Mouse (Mus musculus) urinary bladder, adult 18-20 months (tissue): ENCODE results near the gene Kat2b.
"Not testable (repeated sequence)": the region's sequence is repeated elsewhere in the genome, so short reads cannot be mapped to it uniquely, and the experiment has no call there.

Experiments
- DNase-seq, 2 experiments: peaks; one replicate each; pipeline ENCODE4 v3.0.0; 2022; ENCODE audit warnings: low spot score in 2 of 2, mixed read lengths in 2 of 2

Gene Kat2b

DNA sequence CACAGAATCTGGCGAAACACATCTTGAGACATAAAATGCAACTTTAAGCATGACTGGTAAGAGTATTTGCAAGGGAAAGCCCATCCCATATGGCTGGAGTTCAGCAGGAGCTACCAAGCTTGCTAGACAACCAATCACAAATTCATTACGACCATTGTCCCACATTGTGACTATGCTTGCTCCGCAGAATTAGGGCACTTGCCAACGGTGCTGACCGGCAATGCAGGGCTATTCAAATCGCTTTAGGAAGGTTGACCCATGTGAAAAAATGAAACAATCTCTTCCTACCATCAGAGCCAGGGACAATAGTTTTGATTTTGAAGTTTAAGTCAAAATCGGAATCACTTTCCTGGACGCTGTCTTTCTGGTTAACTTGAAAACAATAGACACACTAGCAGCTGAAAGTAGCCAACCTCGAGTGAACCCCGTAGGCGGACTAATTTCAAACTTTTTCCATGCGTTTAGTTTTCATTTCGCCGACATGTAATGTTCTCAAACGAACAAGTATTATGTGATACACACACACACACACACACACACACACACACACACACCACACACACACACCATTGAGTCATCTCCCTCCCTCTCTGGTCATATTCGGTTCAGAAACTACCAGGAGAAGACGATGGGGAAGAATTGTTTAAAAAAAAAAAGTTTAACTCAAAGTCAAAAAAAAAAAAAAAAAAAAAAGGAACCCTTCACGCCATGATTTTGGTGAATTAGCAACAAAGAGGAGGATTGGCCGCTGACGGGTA lies at the start of gene Kat2b:
Gene Kat2b (plus strand): TSS at position 701 of the 758 bp plus-strand sequence.
- peak; percentile 32 to 41 for DNase-seq

DNA sequence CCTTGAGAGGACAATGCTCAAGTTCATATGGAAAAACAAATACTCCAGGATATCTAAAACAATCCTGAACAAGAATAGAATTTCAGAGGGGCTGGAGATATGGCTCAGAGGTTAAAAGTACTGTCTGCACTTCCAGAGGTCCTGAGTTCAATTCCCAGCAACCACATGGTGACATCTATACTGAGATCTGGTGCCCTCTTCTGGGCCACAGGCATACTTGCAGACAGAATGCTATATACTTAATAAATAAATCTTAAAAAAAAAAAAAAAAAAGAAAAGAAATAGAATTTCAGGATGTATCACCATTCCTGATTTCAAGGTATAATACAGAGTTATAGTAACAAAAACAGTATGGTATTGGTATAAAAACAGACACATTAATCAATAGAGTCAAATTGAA lies 47.3 kb upstream of the Kat2b start:
- no peak for DNase-seq

DNA sequence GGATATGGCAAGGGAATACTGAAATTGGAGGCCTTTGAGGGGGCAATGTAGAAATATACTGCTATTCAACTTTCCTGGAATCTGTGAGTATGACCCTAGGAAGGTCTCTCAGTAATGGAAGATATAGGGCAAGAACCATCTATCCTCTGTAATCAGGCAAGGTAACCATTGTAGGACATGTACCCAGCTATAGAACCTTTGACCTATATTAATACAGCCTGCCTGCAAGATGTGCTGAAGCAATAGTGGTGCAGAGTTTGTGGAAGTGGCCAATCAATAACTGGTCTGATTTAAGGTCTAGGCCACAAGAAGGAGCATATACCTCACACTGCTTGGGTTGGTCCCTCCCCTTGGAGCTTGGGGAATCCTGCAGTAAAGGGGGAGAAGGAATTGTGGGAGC lies 46.2 kb upstream of the Kat2b start:
- DNase-seq: no peak

DNA sequence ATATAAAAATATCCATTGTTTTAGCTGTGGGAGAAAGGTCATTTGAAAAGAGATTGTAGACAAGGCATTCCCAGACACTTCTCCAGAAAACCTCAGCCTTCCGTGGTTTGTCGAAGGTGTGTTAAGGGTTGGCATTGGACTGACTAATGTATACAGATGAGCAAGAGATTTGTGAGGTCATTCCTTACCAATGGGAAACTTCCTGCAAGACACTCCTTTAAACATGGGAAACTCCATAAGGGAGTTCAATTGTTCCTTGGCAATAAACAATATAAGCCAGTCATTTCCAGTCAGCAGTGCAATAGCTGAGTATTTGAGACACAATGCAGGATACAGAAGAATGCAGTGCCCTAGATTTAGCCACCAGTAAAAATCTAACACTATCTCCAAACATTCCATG lies 38.6 kb upstream of the Kat2b start:
- DNase-seq: no peak

DNA sequence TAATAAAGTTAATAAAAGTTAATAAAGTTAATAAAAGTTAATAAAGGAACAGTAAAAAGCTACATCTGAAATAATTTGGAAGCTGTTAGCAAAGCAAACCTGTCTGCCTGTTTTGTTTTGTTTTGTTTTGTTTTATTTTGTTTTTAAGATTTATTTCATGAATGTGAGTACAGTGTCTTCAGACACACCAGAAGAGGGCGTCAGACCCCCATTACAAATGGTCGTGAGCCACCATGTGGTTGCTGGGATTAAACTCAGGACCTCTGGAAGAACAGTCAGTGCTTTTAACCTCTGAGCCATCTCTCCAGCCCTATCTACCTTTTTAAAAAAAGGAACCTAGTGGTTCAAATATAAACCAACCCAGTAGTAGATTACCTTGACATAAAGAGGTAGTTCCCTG lies 35.5 kb upstream of the Kat2b start:
- DNase-seq: no peak

DNA sequence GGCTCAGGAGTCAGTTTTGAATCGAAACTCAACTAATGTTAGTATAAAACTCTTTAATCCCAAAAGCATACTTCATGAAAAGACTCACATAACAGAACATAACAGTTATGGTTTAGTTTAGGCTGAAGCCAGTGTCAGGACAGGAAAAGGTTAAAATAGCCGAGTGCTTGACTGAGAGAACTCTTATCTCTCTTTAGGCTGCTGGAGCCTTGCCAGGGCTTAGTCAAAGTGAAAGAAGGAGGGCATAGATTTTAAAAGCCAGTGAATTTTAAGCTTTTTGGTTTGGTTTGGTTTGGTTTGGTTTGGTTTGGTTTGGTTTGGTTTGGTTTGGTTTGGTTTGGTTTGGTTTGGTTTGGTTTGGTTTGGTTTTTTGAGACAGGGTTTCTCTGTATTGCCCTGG lies 34.2 kb upstream of the Kat2b start:
- DNase-seq: no peak

DNA sequence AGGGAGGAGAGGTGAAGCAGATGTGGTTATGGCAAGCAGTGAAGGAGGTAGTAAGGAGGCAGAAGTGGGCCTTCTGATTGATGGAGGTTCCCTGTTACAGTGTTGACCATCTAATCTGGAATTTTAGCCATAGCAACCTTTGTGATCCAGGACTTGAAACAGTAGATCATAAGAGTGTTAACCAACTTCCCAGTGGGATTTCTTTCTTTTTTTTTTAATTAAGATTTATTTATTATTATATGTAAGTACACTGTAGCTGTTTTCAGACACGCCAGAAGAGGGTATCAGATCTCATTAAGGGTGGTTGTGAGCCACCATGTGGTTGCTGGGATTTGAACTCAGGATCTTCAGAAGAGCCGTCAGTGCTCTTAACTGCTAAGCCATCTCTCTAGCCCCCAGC lies 27.3 kb upstream of the Kat2b start, which contains the start of gene Pp2d1:
Gene Pp2d1 (minus strand): TSS at position 101 of the 400 bp plus-strand sequence.
- DNase-seq: not testable (repeated sequence)

DNA sequence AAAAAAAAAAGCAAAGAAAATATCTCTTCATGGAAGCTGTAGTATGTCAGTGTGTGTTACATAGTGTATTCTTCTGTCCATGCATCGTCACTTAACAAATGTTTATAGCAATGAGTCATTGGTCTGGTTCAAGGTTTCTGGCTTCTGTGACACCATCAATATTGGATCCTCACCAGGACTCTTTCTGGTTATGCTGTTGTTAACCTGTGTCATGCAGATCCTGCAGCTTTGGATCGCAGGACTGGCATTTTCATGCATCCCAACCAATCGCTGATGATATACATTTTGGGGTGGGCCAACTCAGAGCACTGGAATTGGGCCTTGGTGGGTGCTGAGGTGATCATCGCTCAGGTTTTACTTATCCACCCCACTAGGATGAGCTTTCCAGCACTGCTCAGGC lies 24.1 kb upstream of the Kat2b start:
- DNase-seq: no peak

DNA sequence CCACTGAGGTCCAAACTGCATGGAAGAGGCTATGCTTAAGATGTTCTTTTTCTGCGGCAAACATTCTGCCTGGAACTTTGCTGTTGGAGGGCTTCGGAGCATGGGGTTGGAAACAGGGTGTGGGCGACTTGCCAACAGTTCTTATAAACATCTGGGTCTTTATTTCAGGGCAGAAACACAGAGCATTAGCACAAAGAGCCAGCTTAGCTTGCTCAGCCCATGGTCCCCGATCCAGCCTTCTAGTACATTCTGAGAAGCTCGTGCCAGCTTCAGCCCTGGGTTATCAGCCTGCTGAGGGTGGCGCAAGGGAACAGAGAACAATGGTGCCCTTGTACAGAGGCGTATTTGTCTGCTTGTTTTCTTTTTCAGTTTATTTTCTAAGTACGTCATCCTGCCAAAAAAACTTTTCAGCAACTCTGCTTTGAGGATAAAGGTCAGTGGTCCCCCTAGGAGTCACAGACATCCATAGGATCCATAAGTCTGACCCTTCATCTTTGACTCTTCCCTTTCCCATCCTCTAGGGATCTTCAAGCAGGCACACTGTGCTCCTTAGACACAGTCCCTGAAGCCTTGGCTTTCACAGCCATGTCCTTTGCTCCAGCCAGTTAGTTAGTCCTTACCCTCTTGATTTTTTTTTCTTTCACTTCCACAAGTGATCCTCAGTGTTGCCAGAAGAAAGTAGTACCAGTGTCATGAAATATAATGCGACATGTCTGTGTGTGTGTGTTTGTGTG lies 22.9 kb upstream of the Kat2b start:
- DNase-seq: no peak

DNA sequence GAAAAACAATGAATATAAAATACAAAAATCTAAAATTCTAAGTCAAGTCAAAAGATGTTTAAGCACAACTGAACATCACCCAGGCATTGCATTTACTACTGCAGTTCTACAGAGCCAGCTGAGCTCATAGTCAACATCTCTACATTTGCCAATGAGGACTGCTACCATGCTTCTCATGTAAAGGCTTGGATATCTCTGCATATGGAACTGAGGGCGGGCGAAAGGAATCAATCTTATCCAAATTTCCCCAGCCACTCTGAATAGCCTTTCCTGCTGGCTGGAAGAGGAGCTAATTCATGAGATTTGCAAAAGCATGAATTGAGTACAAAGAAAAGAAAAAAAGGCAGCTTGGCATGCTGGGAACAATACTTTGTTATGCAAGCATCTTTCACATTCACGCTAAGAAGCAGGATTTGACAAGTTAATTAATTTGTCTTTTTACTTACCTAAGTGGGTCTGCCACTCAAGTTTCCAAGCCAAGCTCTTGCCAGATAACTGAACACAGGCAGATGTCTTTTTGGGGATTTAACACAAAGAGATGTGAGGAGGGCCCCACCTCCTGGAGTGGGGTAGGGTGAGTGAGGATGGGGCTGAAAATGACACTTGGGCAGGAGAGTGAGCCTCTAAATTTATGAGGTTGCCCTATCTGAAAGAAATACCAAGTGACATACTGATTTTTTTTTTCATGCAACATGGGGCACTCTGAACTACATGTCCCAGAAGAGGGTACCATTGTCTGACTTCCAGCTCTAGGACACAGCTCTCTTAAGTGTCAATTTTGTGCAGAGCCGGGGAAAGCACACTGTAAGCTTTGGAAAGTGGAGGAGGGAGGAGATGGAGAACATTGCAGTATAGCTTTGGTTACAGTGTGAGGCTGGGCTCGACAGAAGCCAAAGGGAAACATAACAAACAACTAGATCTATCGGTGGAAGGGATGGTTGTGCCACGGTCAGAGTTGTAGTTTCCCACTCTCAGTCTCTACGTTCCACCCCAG lies 15.1 kb upstream of the Kat2b start:
- DNase-seq: no peak

DNA sequence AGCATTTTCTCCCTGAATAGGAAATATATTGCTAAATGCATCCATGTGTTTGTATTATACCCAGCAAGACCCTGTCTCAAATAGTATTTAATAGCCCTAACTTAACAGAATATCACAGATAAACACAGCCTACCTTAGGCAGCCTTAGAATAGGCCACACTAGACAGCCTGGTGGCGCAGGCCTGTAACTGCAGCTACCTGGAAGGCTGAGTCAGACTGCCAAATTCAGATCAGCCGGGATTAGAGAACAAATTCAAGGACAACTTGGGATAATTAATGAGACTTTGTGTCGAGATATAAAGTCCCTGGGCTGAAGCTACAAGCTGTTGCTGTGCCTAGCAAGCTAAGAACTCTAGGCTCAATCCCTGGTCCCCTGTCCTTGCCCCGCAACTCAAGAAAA lies 12.6 kb upstream of the Kat2b start:
- DNase-seq: no peak

DNA sequence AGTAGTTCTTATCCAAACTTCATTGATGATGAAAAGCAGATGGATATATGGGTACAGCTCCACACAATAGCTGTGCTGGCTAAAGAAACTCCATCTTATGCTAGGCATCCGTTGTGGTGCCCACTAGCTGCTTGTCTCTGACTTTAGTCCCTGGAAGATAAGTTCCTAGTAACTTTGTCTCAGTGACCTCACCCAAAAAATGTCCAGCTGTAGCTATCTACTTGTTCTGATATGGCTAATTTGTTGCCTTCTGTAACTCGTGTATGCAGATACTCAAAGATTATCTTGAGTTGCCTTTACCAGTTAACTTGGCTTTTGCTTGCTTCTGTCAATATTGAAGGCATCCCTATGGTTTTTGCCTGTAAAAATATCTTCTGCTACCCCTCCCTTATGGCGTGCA lies 11.8 kb upstream of the Kat2b start:
- no peak for DNase-seq

DNA sequence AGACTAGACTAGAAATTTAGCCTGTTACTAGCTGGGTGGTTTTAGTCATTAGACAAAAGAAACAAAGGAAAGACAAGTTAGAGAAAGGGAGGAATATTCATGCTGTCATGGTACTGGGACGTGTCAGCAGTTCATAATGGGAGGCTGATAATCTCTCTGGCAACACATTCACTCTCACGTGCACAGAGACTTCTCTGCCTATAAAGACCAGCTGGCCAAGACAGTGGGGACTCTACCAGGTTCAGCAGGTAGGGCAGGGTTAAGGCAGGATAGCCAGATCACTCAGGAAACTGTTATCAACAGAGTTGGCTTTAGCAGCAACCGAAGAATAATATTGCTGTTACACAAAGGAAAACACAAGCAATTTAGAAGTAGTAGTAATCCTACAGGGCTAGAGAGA lies 9.2 kb upstream of the Kat2b start:
- DNase-seq: no peak

DNA sequence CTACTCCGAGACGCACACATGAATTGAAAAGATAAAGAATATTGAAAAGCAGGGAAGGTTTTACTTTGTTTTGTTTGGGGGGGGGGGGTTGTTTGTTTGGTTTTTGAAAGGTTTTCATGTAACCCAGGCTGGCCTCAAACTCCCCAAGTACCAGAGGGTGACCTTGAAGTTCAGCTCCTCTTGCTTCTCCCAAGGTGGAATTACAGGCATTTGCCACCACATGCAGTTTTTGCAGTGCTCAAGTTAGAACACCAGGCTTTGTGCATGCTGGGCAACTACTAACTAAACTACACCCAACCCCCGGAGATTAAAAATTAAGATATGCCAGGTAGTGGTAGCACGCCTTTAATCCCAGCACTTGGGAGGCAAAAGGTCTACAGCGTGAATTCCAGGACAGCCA lies 7.0 kb upstream of the Kat2b start:
- DNase-seq: no peak

DNA sequence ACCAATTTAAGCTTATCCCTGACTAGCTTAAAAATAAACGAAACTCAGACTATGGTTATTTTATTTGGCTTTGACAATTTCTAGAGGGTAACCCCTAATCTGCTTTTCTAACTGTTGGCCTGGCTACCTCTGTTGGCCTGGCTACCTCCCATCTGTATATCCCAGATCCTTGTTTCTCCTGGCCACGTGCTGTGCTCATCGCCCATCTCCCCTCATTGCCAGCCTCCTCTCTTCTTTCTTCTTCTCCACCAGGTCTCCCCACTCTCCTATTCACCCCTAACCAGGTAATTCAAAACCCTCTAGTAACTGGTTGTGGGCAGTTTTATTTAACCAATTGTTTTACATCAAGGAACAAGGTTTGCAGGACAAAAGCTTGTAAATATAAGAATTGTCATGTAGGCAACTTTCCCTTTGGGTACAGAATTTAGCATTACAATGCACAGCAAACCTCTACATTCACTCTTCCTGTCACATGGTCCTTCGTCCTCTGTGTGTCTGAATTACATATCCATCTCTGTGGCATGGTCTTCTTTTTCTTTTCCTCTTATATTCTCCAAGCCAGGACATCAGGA lies 5.1 kb upstream of the Kat2b start:
- DNase-seq: no peak

DNA sequence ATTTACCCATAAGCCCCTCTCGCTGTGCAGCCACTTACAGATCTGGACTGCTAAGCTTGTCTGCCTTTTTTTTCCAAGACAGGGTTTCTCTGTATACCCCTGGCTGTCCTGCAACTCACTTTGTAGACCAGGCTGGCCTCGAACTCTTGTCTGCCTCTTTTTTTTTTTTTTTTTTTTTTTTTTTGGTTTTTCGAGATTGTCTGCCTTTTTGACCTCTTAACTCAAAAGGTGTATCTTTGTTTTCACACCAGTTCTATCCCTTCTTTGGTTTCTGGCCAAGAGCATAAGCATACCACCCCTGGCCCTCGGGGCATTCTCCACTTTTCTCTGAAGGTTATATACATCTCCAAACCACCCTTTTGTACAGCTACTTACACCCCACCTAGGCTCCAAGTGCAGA lies 1.8 kb upstream of the Kat2b start:
- no peak for DNase-seq

DNA sequence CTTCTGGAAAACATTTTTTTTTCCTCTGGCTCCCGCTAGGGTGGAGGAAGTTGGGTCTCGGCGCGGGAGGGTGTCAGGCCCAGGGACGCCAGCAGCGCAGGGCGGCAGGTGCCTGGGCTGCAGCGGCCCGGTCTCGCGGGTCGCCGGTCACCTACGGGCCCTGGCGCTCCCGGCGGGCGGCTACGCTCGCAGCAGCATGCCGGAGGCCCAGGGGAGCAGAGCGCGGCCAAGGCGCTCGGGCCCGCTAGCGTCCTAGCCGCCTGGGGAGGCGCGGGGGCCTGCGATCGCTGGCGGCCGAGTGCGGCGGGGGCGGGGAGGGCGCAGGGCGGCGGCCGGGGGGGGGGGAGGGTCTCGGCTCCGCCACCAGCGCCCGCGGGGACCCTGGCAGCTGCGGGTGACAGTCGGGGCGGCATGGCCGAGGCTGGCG lies 271 bp downstream of the Kat2b start:
- DNase-seq: peak in 1 of 2 experiments; percentile 62

DNA sequence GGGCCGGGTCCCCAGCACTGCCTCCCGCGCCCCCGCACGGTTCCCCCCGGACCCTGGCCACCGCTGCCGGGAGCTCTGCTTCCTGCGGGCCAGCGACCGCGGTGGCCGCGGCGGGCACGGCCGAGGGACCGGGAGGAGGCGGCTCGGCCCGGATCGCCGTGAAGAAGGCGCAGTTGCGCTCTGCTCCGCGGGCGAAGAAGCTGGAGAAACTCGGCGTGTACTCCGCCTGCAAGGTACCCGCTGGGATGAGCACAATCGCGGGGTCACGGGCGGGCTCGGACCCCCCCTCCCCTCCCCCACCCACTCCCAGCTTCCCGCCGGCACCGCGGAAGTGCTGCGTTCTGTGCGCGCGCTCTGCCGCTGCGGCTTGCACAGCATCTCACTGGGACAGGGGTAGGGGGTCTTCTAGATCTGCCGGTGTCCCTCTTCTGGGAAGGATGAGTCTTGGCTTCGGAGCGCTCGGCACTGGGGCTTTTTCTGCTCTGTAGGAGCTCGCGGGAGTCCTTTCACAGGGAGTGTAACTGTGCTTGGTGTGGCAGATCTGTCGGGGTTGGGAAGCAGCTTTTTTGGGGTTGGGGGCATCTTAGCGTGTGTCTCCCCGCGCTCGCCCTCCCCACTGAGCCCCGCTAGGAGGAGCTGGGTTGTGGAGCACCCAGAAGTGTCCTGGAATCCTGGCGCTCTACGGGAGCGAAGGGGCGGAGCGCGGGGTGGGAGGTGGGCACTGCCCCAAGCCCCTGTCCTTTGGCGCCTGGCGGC lies 863 bp downstream of the Kat2b start:
- DNase-seq: peak; percentile 16 to 70

DNA sequence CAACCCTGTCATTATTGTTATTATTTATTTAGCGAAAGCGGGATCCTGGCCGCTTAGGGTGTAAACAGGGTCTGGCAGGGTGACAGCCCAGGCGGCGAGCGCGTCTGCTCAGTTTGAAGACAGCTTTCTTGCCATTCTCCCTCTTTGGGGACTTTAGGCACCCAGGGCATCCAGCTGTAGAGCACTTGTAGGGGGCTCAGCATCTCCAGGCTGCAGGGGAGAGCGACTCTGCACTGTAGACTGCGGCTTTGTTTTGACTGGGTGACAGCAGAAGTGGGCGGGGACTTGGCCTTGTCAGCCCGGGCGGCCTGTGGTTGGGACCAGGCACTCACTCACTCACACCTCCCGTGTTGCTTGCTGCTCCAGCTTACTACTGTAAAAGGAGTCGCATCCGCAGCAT lies 1.5 kb downstream of the Kat2b start:
- peak; percentile 57 to 77 for DNase-seq

DNA sequence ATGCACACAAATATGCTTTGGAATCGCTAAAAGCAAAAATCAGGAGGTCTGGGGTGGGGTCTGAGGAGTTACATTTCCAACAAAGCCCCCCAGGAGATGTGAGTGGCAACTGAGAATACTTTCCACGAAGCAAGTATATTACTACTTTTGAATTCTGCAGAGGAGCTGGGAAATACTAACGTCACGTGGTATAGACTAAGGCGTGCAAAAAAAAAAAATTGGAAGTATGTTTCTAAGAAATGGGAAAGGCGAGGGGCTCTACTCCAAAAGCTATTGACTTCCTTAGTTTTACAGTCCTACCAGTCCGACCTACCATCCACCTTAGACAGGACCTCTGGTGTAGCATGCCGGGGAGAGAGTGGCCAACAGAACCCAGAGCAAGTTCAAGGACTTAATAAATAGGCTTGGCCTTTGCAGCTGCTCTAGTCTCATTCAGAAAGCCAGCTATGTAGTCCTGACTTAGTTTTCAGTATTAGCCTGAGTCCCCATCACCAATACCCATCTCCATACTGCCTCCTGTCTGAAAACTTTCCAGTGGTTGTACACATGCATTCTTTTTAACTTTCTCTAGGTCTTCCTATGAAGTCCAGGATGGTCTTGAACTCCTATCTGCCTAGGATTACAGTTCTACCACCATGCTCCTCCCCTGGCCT lies 2.2 kb downstream of the Kat2b start:
- no peak for DNase-seq
